ENCODE assay signal across 24 mouse cellular contexts in genomic region chr9:16246741-16247140, GRCm38 (mm10).
DNase-seq lines count a peak whose midpoint lies in the region; ATAC-seq and TF ChIP-seq lines count a peak whose summit lies in the region.
"Had no signal": no experiment of that assay in that cellular context is flagged by ENCODE, and none has a peak within 500 bp of the region (broad histone marks: within the 10 kb centered on the region; RNA-seq: fewer than 3 reads in every experiment).

No protein-coding gene starts in this region.

- no peak overlapping the region for H3K9ac ChIP-seq in hindbrain, embryonic 13.5 days
- H3K9ac ChIP-seq in hindbrain, embryonic 12.5 days: no peak overlapping the region
- no peak overlapping the region for H3K9ac ChIP-seq in hindbrain, postnatal 0 days (replicated peaks; ENCODE audit: low read length)
- H3K9ac ChIP-seq in midbrain, embryonic 15.5 days: no peak overlapping the region
- H3K9ac ChIP-seq in midbrain, postnatal 0 days (replicated peaks; ENCODE audit: low read length, poor library complexity, severe bottlenecking): no peak overlapping the region
- no peak overlapping the region for H3K9ac ChIP-seq in heart, embryonic 12.5 days
- H3K9ac ChIP-seq: embryonic facial prominence, embryonic 12.5 days; forebrain, embryonic 13.5 days; forebrain, embryonic 15.5 days; forebrain, postnatal 0 days had no signal

- no peaks in the 10 kb centered on the region for H3K9me3 ChIP-seq in hindbrain, embryonic 10.5 days
- no peaks in the 10 kb centered on the region for H3K9me3 ChIP-seq in hindbrain, embryonic 13.5 days
- no peaks in the 10 kb centered on the region for H3K9me3 ChIP-seq in hindbrain, embryonic 12.5 days (replicated peaks)
- no peaks in the 10 kb centered on the region for H3K9me3 ChIP-seq in hindbrain, postnatal 0 days (ENCODE audit: low read length)
- H3K9me3 ChIP-seq in midbrain, embryonic 15.5 days: no peaks in the 10 kb centered on the region
- H3K9me3 ChIP-seq in midbrain, postnatal 0 days (ENCODE audit: low read length): no peaks in the 10 kb centered on the region
- H3K9me3 ChIP-seq in heart, embryonic 12.5 days (replicated peaks): no peaks in the 10 kb centered on the region
- H3K9me3 ChIP-seq: embryonic facial prominence, embryonic 10.5 days; embryonic facial prominence, embryonic 12.5 days; forebrain, embryonic 13.5 days; forebrain, embryonic 15.5 days had no signal

- no peak overlapping the region for H3K4me2 ChIP-seq in hindbrain, embryonic 13.5 days
- H3K4me2 ChIP-seq in hindbrain, embryonic 12.5 days (replicated peaks): no peak overlapping the region
- no peak overlapping the region for H3K4me2 ChIP-seq in hindbrain, postnatal 0 days (ENCODE audit: low read depth, low read length)
- no peak overlapping the region for H3K4me2 ChIP-seq in midbrain, embryonic 15.5 days
- no peak overlapping the region for H3K4me2 ChIP-seq in midbrain, postnatal 0 days (ENCODE audit: low read depth, low read length, poor library complexity, severe bottlenecking)
- H3K4me2 ChIP-seq in heart, embryonic 12.5 days: no peak overlapping the region
- H3K4me2 ChIP-seq: embryonic facial prominence, embryonic 12.5 days; forebrain, embryonic 13.5 days; forebrain, embryonic 15.5 days had no signal

- WGBS in hindbrain, embryonic 10.5 days: 68% methylated on average over 4 of the region's 4 CpGs
- 70% methylated on average over 4 of the region's 4 CpGs for WGBS in hindbrain, embryonic 13.5 days
- 62% methylated on average over 4 of the region's 4 CpGs for WGBS in hindbrain, embryonic 12.5 days
- 53% methylated on average over 4 of the region's 4 CpGs for WGBS in hindbrain, postnatal 0 days
- 81% methylated on average over 4 of the region's 4 CpGs for WGBS in midbrain, embryonic 15.5 days
- 80% methylated on average over 4 of the region's 4 CpGs for whole genome bisulfite sequencing in midbrain, postnatal 0 days
- WGBS in heart, embryonic 12.5 days: 84% methylated on average over 4 of the region's 4 CpGs

- ATAC-seq in hindbrain, embryonic 13.5 days (ENCODE audit: low FRiP score): no peak
- ATAC-seq in hindbrain, embryonic 12.5 days (ENCODE audit: low FRiP score): 0 out of 2 replicates have a peak, but pooled peaks have one; percentile 48
- no peak for ATAC-seq in hindbrain, postnatal 0 days
- peak; percentile 55; the same call in 1 of the 2 replicates for ATAC-seq in midbrain, embryonic 15.5 days (replicated peaks)
- ATAC-seq in midbrain, postnatal 0 days (ENCODE audit: low FRiP score): no peak
- no peak for ATAC-seq in heart, embryonic 12.5 days (ENCODE audit: insufficient number of reproducible peaks, low FRiP score)
- ATAC-seq: CD4-positive, CD25-positive, alpha-beta regulatory T cell, adult 4 months; forebrain, embryonic 13.5 days; forebrain, embryonic 15.5 days; forebrain, postnatal 0 days had no signal

- H3K27me3 ChIP-seq in hindbrain, embryonic 10.5 days (ENCODE audit: insufficient read depth, poor library complexity, severe bottlenecking): no peaks in the 10 kb centered on the region
- H3K27me3 ChIP-seq in hindbrain, embryonic 13.5 days: no peaks in the 10 kb centered on the region
- no peaks in the 10 kb centered on the region for H3K27me3 ChIP-seq in hindbrain, embryonic 12.5 days
- H3K27me3 ChIP-seq in hindbrain, postnatal 0 days (ENCODE audit: insufficient read depth, low read length): no peaks in the 10 kb centered on the region
- no peaks in the 10 kb centered on the region for H3K27me3 ChIP-seq in midbrain, embryonic 15.5 days (replicated peaks)
- H3K27me3 ChIP-seq in midbrain, postnatal 0 days (ENCODE audit: insufficient read depth, low read length): no peaks in the 10 kb centered on the region
- H3K27me3 ChIP-seq in heart, embryonic 12.5 days (replicated peaks): no peaks in the 10 kb centered on the region
- H3K27me3 ChIP-seq: CH12.LX; embryonic facial prominence, embryonic 12.5 days; forebrain, embryonic 13.5 days; forebrain, embryonic 15.5 days had no signal

- peak; percentile 17 for DNase-seq in hindbrain, embryonic 10.5 days (ENCODE audit: low spot score)
- DNase-seq in hindbrain, postnatal 0 days (ENCODE audit: low spot score): no peak
- no peak for DNase-seq in midbrain, postnatal 0 days (ENCODE audit: low spot score)
- peak; percentile 36 for DNase-seq in ZHBTc4 (ENCODE audit: low read depth, low spot score)
- DNase-seq: adrenal gland, adult 2 months; adrenal gland, postnatal 10 days; adrenal gland, postnatal 25 days; B cell, adult 2 months; cerebellum, adult 11 months; cerebellum, adult 18-20 months; cerebellum, adult 8-10 months; cerebellum, postnatal 10 days; cerebellum, postnatal 25 days; forebrain, postnatal 0 days had no signal

- no peak overlapping the region for H3K4me3 ChIP-seq in hindbrain, embryonic 10.5 days
- no peak overlapping the region for H3K4me3 ChIP-seq in hindbrain, embryonic 13.5 days
- H3K4me3 ChIP-seq in hindbrain, embryonic 12.5 days: no peak overlapping the region
- H3K4me3 ChIP-seq in hindbrain, postnatal 0 days (ENCODE audit: low read length): no peak overlapping the region
- H3K4me3 ChIP-seq in midbrain, embryonic 15.5 days: no peak overlapping the region
- H3K4me3 ChIP-seq in midbrain, postnatal 0 days (ENCODE audit: low read depth, low read length): no peak overlapping the region
- H3K4me3 ChIP-seq in heart, embryonic 12.5 days: no peak overlapping the region
- H3K4me3 ChIP-seq: embryonic facial prominence, embryonic 10.5 days; embryonic facial prominence, embryonic 12.5 days; forebrain, embryonic 13.5 days; forebrain, embryonic 15.5 days had no signal

- TF ChIP-seq CTCF in hindbrain, postnatal 0 days (IDR thresholded peaks at IDR 0.05; ENCODE audit: low read depth): no peak
- TF ChIP-seq CTCF in midbrain, postnatal 0 days (IDR thresholded peaks at IDR 0.05): no peak

- no peaks in the 10 kb centered on the region; the same call in 1 of the 2 replicates for H3K4me1 ChIP-seq in hindbrain, embryonic 10.5 days (replicated peaks)
- H3K4me1 ChIP-seq in hindbrain, embryonic 13.5 days (replicated peaks): no peaks in the 10 kb centered on the region
- H3K4me1 ChIP-seq in hindbrain, embryonic 12.5 days: no peaks in the 10 kb centered on the region
- no peaks in the 10 kb centered on the region for H3K4me1 ChIP-seq in hindbrain, postnatal 0 days (ENCODE audit: insufficient read depth, low read length)
- no peaks in the 10 kb centered on the region for H3K4me1 ChIP-seq in midbrain, embryonic 15.5 days
- no peaks in the 10 kb centered on the region for H3K4me1 ChIP-seq in midbrain, postnatal 0 days (ENCODE audit: insufficient read depth, low read length)
- no peaks in the 10 kb centered on the region for H3K4me1 ChIP-seq in heart, embryonic 12.5 days (replicated peaks)
- H3K4me1 ChIP-seq: embryonic facial prominence, embryonic 10.5 days; embryonic facial prominence, embryonic 12.5 days; forebrain, embryonic 13.5 days; forebrain, embryonic 15.5 days had no signal

- H3K27ac ChIP-seq in hindbrain, embryonic 10.5 days: no peak overlapping the region
- no peak overlapping the region for H3K27ac ChIP-seq in hindbrain, embryonic 13.5 days
- no peak overlapping the region for H3K27ac ChIP-seq in hindbrain, embryonic 12.5 days
- H3K27ac ChIP-seq in hindbrain, postnatal 0 days: no peak overlapping the region
- no peak overlapping the region for H3K27ac ChIP-seq in midbrain, embryonic 15.5 days
- no peak overlapping the region for H3K27ac ChIP-seq in midbrain, postnatal 0 days (ENCODE audit: low read depth, low read length)
- no peak overlapping the region for H3K27ac ChIP-seq in heart, embryonic 12.5 days (ENCODE audit: poor library complexity, severe bottlenecking)
- H3K27ac ChIP-seq: embryonic facial prominence, embryonic 10.5 days; embryonic facial prominence, embryonic 12.5 days; forebrain, embryonic 13.5 days; forebrain, embryonic 15.5 days had no signal

- no peaks in the 10 kb centered on the region for H3K36me3 ChIP-seq in hindbrain, embryonic 10.5 days
- H3K36me3 ChIP-seq in hindbrain, embryonic 13.5 days: no peaks in the 10 kb centered on the region
- H3K36me3 ChIP-seq in hindbrain, embryonic 12.5 days: no peaks in the 10 kb centered on the region
- H3K36me3 ChIP-seq in hindbrain, postnatal 0 days (ENCODE audit: insufficient read depth, low read length): no peaks in the 10 kb centered on the region
- no peaks in the 10 kb centered on the region for H3K36me3 ChIP-seq in midbrain, embryonic 15.5 days (replicated peaks)
- no peaks in the 10 kb centered on the region for H3K36me3 ChIP-seq in midbrain, postnatal 0 days (ENCODE audit: insufficient read depth, low read length)
- no peaks in the 10 kb centered on the region for H3K36me3 ChIP-seq in heart, embryonic 12.5 days
- H3K36me3 ChIP-seq: embryonic facial prominence, embryonic 10.5 days; embryonic facial prominence, embryonic 12.5 days; forebrain, embryonic 15.5 days had no signal

Comparison
In these comparisons a context has a peak if more than half of its experiments do, and no peak if none do; other contexts are left out.
1. DNase-seq: peak in hindbrain, embryonic 10.5 days (single experiment) and ZHBTc4 (single experiment); none in hindbrain, postnatal 0 days (single experiment) and midbrain, postnatal 0 days (single experiment).
2. ATAC-seq: peak in hindbrain, embryonic 12.5 days (single experiment) and midbrain, embryonic 15.5 days (single experiment); none in hindbrain, embryonic 13.5 days (single experiment), hindbrain, postnatal 0 days (single experiment), midbrain, postnatal 0 days (single experiment) and heart, embryonic 12.5 days (single experiment).